Mouse (Mus musculus): Measurements from ENCODE around the gene Mettl7b. TPM values are rescaled to one million over a fixed set of nuclear protein-coding genes. Genes with fewer than 3 reads are reported as not detected.
A peak's percentile ranks its signal among the peaks of the same experiment; 100 is the strongest.

Gene Mettl7b
- polyA plus RNA-seq, 1 experiment from 2014 or later: 232 TPM

DNA sequence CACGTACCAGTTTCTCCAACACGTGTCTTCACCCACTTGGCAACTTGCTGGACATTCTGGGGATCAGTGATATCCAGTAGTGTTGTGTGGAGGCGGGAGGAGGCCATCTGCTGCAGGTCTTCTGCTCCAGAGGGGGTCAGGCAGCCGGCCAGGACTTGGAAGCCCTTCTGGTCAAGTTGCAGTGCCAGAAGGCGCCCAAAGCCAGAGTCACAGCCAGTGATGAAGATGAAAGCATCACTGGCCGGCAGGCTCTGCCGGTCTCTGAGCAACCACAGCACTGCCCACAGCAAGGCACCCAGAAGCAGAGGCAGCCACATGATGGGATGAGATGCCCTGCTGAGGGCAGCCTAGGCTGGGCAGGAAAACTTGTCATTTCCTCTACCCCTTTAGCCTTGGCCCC lies 42.5 kb downstream of the Mettl7b start:
- H3K9ac ChIP-seq (ENCODE audit: low read depth, low read length): no peak overlapping the region
- no peak overlapping the region for H3K4me3 ChIP-seq (ENCODE audit: low read depth, low read length)
- peaks cover 53% of the 10 kb centered on the region for H3K36me3 ChIP-seq (ENCODE audit: control insufficient read depth, insufficient read depth)
- no peaks in the 10 kb centered on the region for H3K9me3 ChIP-seq (ENCODE audit: control insufficient read depth)
- 80% methylated on average over 7 of the region's 7 CpGs for WGBS
- no peak for TF ChIP-seq CTCF (IDR thresholded peaks at IDR 0.05; ENCODE audit: low read depth)
- H3K27me3 ChIP-seq (replicated peaks; ENCODE audit: control insufficient read depth, insufficient read depth, low read length): no peaks in the 10 kb centered on the region
- ATAC-seq: no peak
- 0 out of 2 replicates have a peak overlapping the region, but pooled peaks have one; percentile 13 for H3K4me2 ChIP-seq (replicated peaks; ENCODE audit: low read depth)
- peak overlapping the region; percentile 78; the same call in 1 of the 2 replicates for H3K27ac ChIP-seq (ENCODE audit: low read depth, low read length)
- H3K4me1 ChIP-seq (replicated peaks; ENCODE audit: control insufficient read depth, insufficient read depth, low read length): 0 out of 2 replicates have a peak, but pooled peaks cover 17% of the 10 kb centered on the region

DNA sequence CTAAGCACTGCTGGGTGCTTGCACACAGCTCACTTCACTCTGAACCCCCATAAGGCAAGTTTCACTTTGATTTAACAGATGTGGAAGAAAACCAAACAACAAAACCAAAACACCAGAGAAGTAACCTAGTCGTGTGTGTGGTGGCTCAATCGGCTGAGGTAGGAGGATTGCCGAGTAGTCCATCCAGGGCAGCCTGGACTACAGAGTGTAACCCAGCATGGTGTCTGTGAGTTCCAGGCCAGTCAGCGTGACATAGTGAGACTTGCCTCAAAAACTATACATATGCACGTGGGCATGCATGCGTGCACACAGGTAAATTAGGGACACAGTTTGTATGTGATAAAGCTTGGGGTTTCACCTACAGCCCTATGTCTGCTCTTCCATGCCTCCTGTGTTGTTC lies 43.4 kb downstream of the Mettl7b start:
- Histone ChIP-seq H3K9ac (ENCODE audit: low read depth, low read length) (no peak overlapping the region), H3K36me3 (ENCODE audit: control insufficient read depth, insufficient read depth) (peaks cover 59% of the 10 kb centered on the region), H3K4me2 (replicated peaks; ENCODE audit: low read depth) (no peak overlapping the region), H3K27ac (ENCODE audit: low read depth, low read length) (no peak overlapping the region), H3K9me3 (ENCODE audit: control insufficient read depth) (no peaks in the 10 kb centered on the region), H3K4me1 (replicated peaks; ENCODE audit: control insufficient read depth, insufficient read depth, low read length) (0 out of 2 replicates have a peak, but pooled peaks cover 13% of the 10 kb centered on the region), H3K27me3 (replicated peaks; ENCODE audit: control insufficient read depth, insufficient read depth, low read length) (no peaks in the 10 kb centered on the region), H3K4me3 (ENCODE audit: low read depth, low read length) (no peak overlapping the region)
- WGBS: 84% methylated on average over 6 of the region's 6 CpGs
- TF ChIP-seq CTCF (IDR thresholded peaks at IDR 0.05; ENCODE audit: low read depth): no peak
- no peak for ATAC-seq

DNA sequence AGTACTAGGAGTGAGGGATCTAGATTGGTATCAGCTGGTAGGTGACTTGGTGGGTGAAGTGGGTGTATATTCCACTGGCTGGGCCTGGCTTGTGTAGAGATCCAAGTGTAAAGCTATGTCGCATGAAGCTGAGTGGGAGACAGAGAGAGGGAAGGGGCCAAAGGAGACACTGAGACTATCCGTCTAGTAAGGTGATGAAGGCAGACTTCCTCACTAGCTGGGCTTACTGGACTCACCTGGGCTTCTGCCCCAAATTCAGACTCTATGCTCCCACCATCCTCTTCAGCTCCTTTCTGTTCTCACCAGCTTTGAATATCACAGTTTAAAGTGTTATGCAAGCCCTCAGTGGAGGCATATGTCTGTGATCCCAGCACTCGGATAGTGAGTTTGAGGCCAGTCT lies 44.1 kb downstream of the Mettl7b start:
- ATAC-seq: no peak
- no peaks in the 10 kb centered on the region for H3K9me3 ChIP-seq (ENCODE audit: control insufficient read depth)
- WGBS: 86% methylated on average over 3 of the region's 3 CpGs

DNA sequence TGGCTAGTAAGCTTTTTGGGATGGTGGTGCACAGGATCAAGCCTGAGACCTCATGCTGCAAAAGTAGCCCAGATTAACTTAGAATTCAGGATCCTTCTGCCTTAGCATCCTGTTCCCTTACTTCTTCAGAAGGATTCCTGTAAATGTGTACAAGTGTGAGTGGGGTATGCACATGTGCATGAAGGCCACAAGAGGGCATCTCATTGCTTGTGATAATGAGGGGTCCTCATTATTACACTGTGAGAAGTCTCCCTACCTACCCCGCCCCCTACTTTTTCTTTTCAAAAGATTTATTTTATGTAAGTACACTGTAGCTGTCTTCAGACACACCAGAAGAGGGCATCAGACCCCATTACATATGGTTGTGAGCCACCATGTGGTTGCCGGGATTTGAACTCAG lies 45.2 kb downstream of the Mettl7b start:
- ATAC-seq: no peak
- Histone ChIP-seq H3K4me2 (replicated peaks; ENCODE audit: low read depth) (no peak overlapping the region), H3K27ac (ENCODE audit: low read depth, low read length) (no peak overlapping the region), H3K4me3 (ENCODE audit: low read depth, low read length) (no peak overlapping the region), H3K27me3 (replicated peaks; ENCODE audit: control insufficient read depth, insufficient read depth, low read length) (no peaks in the 10 kb centered on the region), H3K4me1 (replicated peaks; ENCODE audit: control insufficient read depth, insufficient read depth, low read length) (0 out of 2 replicates have a peak, but pooled peaks cover 12% of the 10 kb centered on the region), H3K9ac (ENCODE audit: low read depth, low read length) (no peak overlapping the region), H3K9me3 (ENCODE audit: control insufficient read depth) (no peaks in the 10 kb centered on the region), H3K36me3 (ENCODE audit: control insufficient read depth, insufficient read depth) (peaks cover 66% of the 10 kb centered on the region)
- TF ChIP-seq CTCF (IDR thresholded peaks at IDR 0.05; ENCODE audit: low read depth): peak; percentile 58
- WGBS: 74% methylated on average over 2 of the region's 2 CpGs

More for the DNA sequence above, 44.1 kb downstream of the Mettl7b start:
- H3K36me3 ChIP-seq (ENCODE audit: control insufficient read depth, insufficient read depth): peaks cover 62% of the 10 kb centered on the region
- no peak overlapping the region for H3K4me3 ChIP-seq (ENCODE audit: low read depth, low read length)
- no peak overlapping the region for H3K4me2 ChIP-seq (replicated peaks; ENCODE audit: low read depth)
- no peak for TF ChIP-seq CTCF (IDR thresholded peaks at IDR 0.05; ENCODE audit: low read depth)
- no peaks in the 10 kb centered on the region for H3K27me3 ChIP-seq (replicated peaks; ENCODE audit: control insufficient read depth, insufficient read depth, low read length)
- H3K4me1 ChIP-seq (replicated peaks; ENCODE audit: control insufficient read depth, insufficient read depth, low read length): 0 out of 2 replicates have a peak, but pooled peaks cover 12% of the 10 kb centered on the region
- H3K27ac ChIP-seq (ENCODE audit: low read depth, low read length): no peak overlapping the region
- H3K9ac ChIP-seq (ENCODE audit: low read depth, low read length): no peak overlapping the region

GRCm38 (mm10) chr10:128913696-128914095 lies 47.1 kb downstream of the Mettl7b start:
- peaks cover 59% of the 10 kb centered on the region for H3K36me3 ChIP-seq (ENCODE audit: control insufficient read depth, insufficient read depth)

DNA sequence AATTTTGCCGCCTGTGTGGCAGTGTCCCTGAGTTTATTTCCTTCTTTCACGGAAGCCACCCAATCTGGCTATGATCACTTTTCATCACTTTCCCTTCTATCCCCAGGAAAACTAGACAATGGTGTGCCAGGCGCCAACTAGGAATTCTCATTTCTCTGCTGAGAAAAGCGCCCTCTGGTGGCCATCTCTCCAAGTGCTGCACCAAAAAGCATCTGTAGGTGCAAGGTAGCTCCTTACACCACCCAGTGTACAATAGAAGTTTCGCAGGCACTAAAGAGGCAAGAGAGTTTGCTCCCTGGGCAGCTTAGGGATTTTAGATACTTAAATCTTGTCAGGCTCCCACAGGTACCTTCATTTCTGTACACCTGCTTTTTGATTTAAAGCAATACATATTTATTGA lies 47.6 kb downstream of the Mettl7b start:
- 10% methylated on average over 5 of the region's 5 CpGs for WGBS
- H3K4me1 ChIP-seq (replicated peaks; ENCODE audit: control insufficient read depth, insufficient read depth, low read length): no peaks in the 10 kb centered on the region
- H3K4me3 ChIP-seq (ENCODE audit: low read depth, low read length): no peak overlapping the region
- H3K27me3 ChIP-seq (replicated peaks; ENCODE audit: control insufficient read depth, insufficient read depth, low read length): no peaks in the 10 kb centered on the region
- H3K9ac ChIP-seq (ENCODE audit: low read depth, low read length): no peak overlapping the region
- no peak for ATAC-seq
- H3K27ac ChIP-seq (ENCODE audit: low read depth, low read length): no peak overlapping the region
- peaks cover 57% of the 10 kb centered on the region for H3K36me3 ChIP-seq (ENCODE audit: control insufficient read depth, insufficient read depth)
- peak; percentile 98 for TF ChIP-seq CTCF (IDR thresholded peaks at IDR 0.05; ENCODE audit: low read depth)
- no peaks in the 10 kb centered on the region for H3K9me3 ChIP-seq (ENCODE audit: control insufficient read depth)
- no peak overlapping the region for H3K4me2 ChIP-seq (replicated peaks; ENCODE audit: low read depth)

More at GRCm38 (mm10) chr10:128913696-128914095, 47.1 kb downstream of the Mettl7b start:
- no peak for ATAC-seq
- Histone ChIP-seq H3K27ac (ENCODE audit: low read depth, low read length) (no peak overlapping the region; the same call in 1 of the 2 replicates), H3K9me3 (ENCODE audit: control insufficient read depth) (no peaks in the 10 kb centered on the region), H3K4me1 (replicated peaks; ENCODE audit: control insufficient read depth, insufficient read depth, low read length) (0 out of 2 replicates have a peak, but pooled peaks cover 4% of the 10 kb centered on the region), H3K4me2 (replicated peaks; ENCODE audit: low read depth) (no peak overlapping the region), H3K4me3 (ENCODE audit: low read depth, low read length) (no peak overlapping the region), H3K27me3 (replicated peaks; ENCODE audit: control insufficient read depth, insufficient read depth, low read length) (no peaks in the 10 kb centered on the region), H3K9ac (ENCODE audit: low read depth, low read length) (no peak overlapping the region)
- WGBS: 86% methylated on average over 12 of the region's 12 CpGs
- TF ChIP-seq CTCF (IDR thresholded peaks at IDR 0.05; ENCODE audit: low read depth): no peak
